Mouse (Mus musculus) embryonic facial prominence, embryonic 13.5 days (tissue): ENCODE data around the gene Shkbp1. TPM values are rescaled to one million over a fixed set of nuclear protein-coding genes. Genes with fewer than 3 reads are reported as not detected.

ENCODE experiments used
- polyA plus RNA-seq: library from polyadenylated mRNA; unstranded; fragments of >200 nt; fragmentation: Nextera tagmentation; extraction: Ambion mirVana; gene quantifications from 2 replicates; pipeline ENCODE4 v1.2.1, GENCODE M21; 2015

The Shkbp1 gene
- polyA plus RNA-seq, 1 experiment from 2014 or later: 70.6 TPM

Other genes starting within 250 kb of the Shkbp1 start
- gene Cyp2f2, start 236.1 kb downstream of the Shkbp1 start, polyA plus RNA-seq: 8.0 and 15.6 TPM in 2 replicates
- 0.25 and 0.32 TPM in 2 replicates for gene Cyp2t4, start 202.3 kb downstream of the Shkbp1 start, polyA plus RNA-seq
- 69.2 and 77.7 TPM in 2 replicates for gene Egln2, start 189.2 kb downstream of the Shkbp1 start, polyA plus RNA-seq
- gene Rab4b, start 177.1 kb downstream of the Shkbp1 start, polyA plus RNA-seq: 72.2 and 74.2 TPM in 2 replicates
- gene Gm21983, start 174.9 kb downstream of the Shkbp1 start, polyA plus RNA-seq: 2.2 and 5.2 TPM in 2 replicates
- 60.5 and 96.6 TPM in 2 replicates for gene Mia, start 174.9 kb downstream of the Shkbp1 start, polyA plus RNA-seq
- gene BC024978, start 160.2 kb downstream of the Shkbp1 start, polyA plus RNA-seq: 4.1 and 4.5 TPM in 2 replicates
- 292 and 298 TPM in 2 replicates for gene Snrpa, start 159.7 kb downstream of the Shkbp1 start, polyA plus RNA-seq
- 5.7 and 8.3 TPM in 2 replicates for gene Itpkc, start 127.4 kb downstream of the Shkbp1 start, polyA plus RNA-seq
- gene Coq8b, start 123.0 kb downstream of the Shkbp1 start, polyA plus RNA-seq: 19.0 and 20.5 TPM in 2 replicates
- 33.8 and 35.7 TPM in 2 replicates for gene Numbl, start 97.6 kb downstream of the Shkbp1 start, polyA plus RNA-seq
- gene Ltbp4, start 18.3 kb downstream of the Shkbp1 start, polyA plus RNA-seq: 32.0 and 40.3 TPM in 2 replicates
- not detected in 2 replicates for gene Gm20479, start 1.4 kb upstream of the Shkbp1 start, polyA plus RNA-seq
- gene Sptbn4, start 91.7 kb upstream of the Shkbp1 start, polyA plus RNA-seq: 0.56 and 0.73 TPM in 2 replicates
- gene Blvrb, start 92.0 kb upstream of the Shkbp1 start, polyA plus RNA-seq: 46.1 and 52.9 TPM in 2 replicates
- gene Sertad3, start 117.7 kb upstream of the Shkbp1 start, polyA plus RNA-seq: 33.6 and 38.2 TPM in 2 replicates
- 34.7 and 40.1 TPM in 2 replicates for gene Sertad1, start 130.9 kb upstream of the Shkbp1 start, polyA plus RNA-seq
- gene Prx, start 143.3 kb upstream of the Shkbp1 start, polyA plus RNA-seq: 5.8 and 6.3 TPM in 2 replicates
- gene Hipk4, start 167.2 kb upstream of the Shkbp1 start, polyA plus RNA-seq: 0.92 and 1.1 TPM in 2 replicates
- gene Pld3, start 197.2 kb upstream of the Shkbp1 start, polyA plus RNA-seq: 76.5 and 81.8 TPM in 2 replicates
- 31.3 and 32.8 TPM in 2 replicates for gene 2310022A10Rik, start 197.2 kb upstream of the Shkbp1 start, polyA plus RNA-seq
- gene Akt2, start 235.5 kb upstream of the Shkbp1 start, polyA plus RNA-seq: 103 and 106 TPM in 2 replicates